Mouse (Mus musculus) left cerebral cortex, adult 8-10 months (tissue): ENCODE data around the gene Ndrg2. TPM values are rescaled to one million over a fixed set of nuclear protein-coding genes. Genes with fewer than 3 reads are reported as not detected.
"Not testable (repeated sequence)": the region's sequence is repeated elsewhere in the genome, so short reads cannot be mapped to it uniquely, and the experiment has no call there.

Experiments used
- DNase-seq, 2 experiments: peaks; one replicate each; pipeline ENCODE4 v3.0.0; 2022; ENCODE audit warnings: low spot score in 2 of 2
- total RNA-seq, 4 experiments: library from RNA; stranded (reverse); gene quantifications; 2 replicates each; pipeline ENCODE4 v1.2.4; 2022

The Ndrg2 gene
- total RNA-seq, 4 experiments from 2014 or later = 798 to 932 (median 862) TPM

- peak in 1 of 2 experiments; percentile 72 for DNase-seq
Measured at GRCm38 (mm10) chr14:51883527-51884030, 30.4 kb downstream of the Ndrg2 start.

GRCm38 (mm10) chr14:51877517-51877916 is 36.4 kb downstream of the Ndrg2 start:
- DNase-seq = no peak

GRCm38 (mm10) chr14:51871741-51872140 is 42.2 kb downstream of the Ndrg2 start:
- DNase-seq = no peak

DNA sequence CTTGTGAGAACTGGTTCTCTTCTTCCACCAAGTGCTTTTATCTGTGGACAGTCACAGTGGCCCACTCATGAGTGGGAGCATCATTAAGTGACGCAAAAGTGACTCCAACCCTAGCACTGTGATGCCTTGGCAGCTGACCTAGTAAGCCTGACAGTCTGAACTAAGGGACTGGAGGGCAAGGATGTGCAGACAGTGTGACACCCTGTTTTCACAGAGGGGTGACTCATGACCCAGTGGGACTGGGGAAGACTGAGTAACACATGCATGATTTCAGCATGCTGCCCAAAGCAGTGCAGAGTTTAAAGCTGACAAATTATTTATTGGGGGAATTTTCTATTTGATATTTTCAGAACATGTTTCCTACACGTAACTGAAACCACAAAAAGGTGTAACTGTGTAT is 43.2 kb downstream of the Ndrg2 start:
- DNase-seq = no peak

DNA sequence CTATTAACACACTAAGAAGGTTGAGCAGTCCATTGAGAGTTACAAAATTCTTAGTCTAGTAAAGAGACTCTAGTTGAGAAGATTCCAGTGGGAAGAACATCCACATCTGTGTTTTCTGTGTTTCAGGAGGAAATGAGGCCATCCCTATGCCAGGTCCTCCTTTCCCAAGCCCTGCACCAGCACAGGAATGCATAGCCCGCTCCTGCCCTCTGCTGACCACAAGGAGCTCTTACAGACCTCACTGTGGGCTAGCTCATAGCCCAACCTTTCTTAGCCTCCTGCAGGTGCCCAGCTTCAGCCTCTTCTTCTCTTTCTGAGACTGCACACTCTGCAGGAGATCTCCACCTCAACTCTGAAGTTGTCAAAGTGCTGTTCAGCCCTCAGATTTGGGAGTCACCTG is 50.4 kb downstream of the Ndrg2 start:
- not testable (repeated sequence) for DNase-seq

- not testable (repeated sequence) for DNase-seq
Measured at GRCm38 (mm10) chr14:51855280-51855679, 58.7 kb downstream of the Ndrg2 start.

Other genes with a start within 250 kb of the Ndrg2 start
- not detected for gene Gm17079, start 218.7 kb downstream of the Ndrg2 start, total RNA-seq
- gene Gm5800, start 197.0 kb downstream of the Ndrg2 start, total RNA-seq = not detected
- not detected for gene Ang4, start 140.6 kb downstream of the Ndrg2 start, total RNA-seq
- not detected for gene AY358078, start 114.1 kb downstream of the Ndrg2 start, total RNA-seq
- gene Ear6, start 60.5 kb downstream of the Ndrg2 start, total RNA-seq = not detected
- gene Mettl17, start 29.3 kb downstream of the Ndrg2 start, total RNA-seq = 10 to 100 TPM; 26.5 to 30.4 (median 28.4) TPM
- gene Slc39a2, start 21.3 kb downstream of the Ndrg2 start, total RNA-seq = 1 to 10 TPM; 3.2 to 5.3 (median 3.8) TPM
- not detected for gene Tppp2, start 4.3 kb upstream of the Ndrg2 start, total RNA-seq
- not detected for gene Rnase13, start 8.6 kb upstream of the Ndrg2 start, total RNA-seq
- 10 to 100 TPM; 28.0 to 39.5 (median 32.9) TPM for gene Arhgef40, start 70.6 kb upstream of the Ndrg2 start, total RNA-seq
- under 1 TPM in 2 of 4 experiments, not detected in 2; 0.51 to 0.59 TPM for gene Tmem253, start 101.5 kb upstream of the Ndrg2 start, total RNA-seq
- 10 to 100 TPM; 35.8 to 44.1 (median 42.2) TPM for gene Zfp219, start 106.6 kb upstream of the Ndrg2 start, total RNA-seq
- not detected for gene Olfr221, start 128.3 kb upstream of the Ndrg2 start, total RNA-seq
- 100 to 1,000 TPM; 182 to 218 (median 204) TPM for gene Hnrnpc, start 189.9 kb upstream of the Ndrg2 start, total RNA-seq
- 1 to 10 TPM in 3 of 4 experiments, under 1 TPM in 1; 0.91 to 3.1 (median 2.6) TPM for gene Rpgrip1, start 196.5 kb upstream of the Ndrg2 start, total RNA-seq